In the genomic region with DNA sequence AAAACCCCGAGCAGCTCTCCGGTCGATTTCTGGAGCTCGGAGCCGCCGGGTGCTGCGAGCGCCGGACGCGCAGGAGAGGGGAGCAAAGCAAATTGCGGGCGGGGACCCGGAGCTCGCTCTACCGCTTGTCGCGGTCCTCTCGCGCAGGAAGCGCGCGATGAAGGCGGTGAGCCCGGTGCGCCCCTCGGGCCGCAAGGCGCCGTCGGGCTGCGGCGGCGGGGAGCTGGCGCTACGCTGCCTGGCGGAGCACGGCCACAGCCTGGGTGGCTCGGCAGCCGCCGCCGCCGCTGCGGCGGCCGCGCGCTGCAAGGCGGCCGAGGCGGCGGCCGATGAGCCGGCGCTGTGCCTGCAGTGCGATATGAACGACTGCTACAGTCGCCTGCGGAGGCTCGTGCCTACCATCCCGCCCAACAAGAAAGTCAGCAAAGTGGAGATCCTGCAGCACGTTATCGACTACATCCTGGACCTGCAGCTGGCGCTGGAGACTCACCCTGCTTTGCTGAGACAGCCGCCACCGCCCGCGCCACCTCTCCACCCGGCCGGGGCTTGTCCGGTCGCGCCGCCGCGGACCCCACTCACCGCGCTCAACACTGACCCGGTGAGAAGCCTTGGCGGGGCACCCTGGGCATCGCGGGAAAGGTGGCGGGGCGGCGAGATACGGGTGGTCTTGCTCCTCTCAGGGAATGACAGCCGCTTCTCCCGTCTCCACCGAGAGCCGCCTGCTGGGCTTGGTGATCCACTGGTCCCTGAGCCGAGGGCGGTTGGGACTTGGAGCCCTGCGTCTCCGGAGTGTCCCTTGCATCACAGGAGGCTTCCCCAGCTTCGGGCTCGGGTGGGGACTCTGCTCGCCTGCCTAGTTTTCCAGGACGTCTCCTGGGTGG, we compare ENCODE assay signal across 8 mouse cellular contexts. TPM values are rescaled to one million over a fixed set of nuclear protein-coding genes. Genes with fewer than 3 reads are reported as not detected.
DNase-seq lines count a peak whose midpoint lies in the region; ATAC-seq and TF ChIP-seq lines count a peak whose summit lies in the region.

No protein-coding gene starts in this region.

- peak; percentile 74 for DNase-seq in MN1 (ENCODE audit: low spot score)
- peak; percentile 23 for DNase-seq in cerebellum, adult 11 months
- peak; percentile 53 to 65 for DNase-seq in heart, postnatal 36 days
- peak; percentile 14 for DNase-seq in layer of hippocampus, adult 9-11 months
- peak; percentile 61 for DNase-seq in lung, adult 2 months
- peak; percentile 34 for DNase-seq in ovary, postnatal 14 days (ENCODE audit: low spot score)

- TF ChIP-seq CTCF in lung, adult 2 months (IDR thresholded peaks at IDR 0.05; ENCODE audit: insufficient read depth, low read length) = no peak

- H3K27me3 ChIP-seq in forebrain, embryonic 16.5 days (replicated peaks; ENCODE audit: control insufficient read depth, insufficient read depth, low read length) = no peaks in the 10 kb centered on the region

- peak; percentile 45 for ATAC-seq in forebrain, embryonic 16.5 days
- no peak for ATAC-seq in erythroid progenitor cell, adult 5-6 weeks (replicated peaks; ENCODE audit: low FRiP score, poor library complexity, severe bottlenecking)

- peak overlapping the region; percentile 92 for H3K4me2 ChIP-seq in forebrain, embryonic 16.5 days (ENCODE audit: low read length)

- H3K9ac ChIP-seq in forebrain, embryonic 16.5 days (replicated peaks; ENCODE audit: low read depth, low read length) = peak overlapping the region; percentile 96

- no peaks in the 10 kb centered on the region for H3K9me3 ChIP-seq in forebrain, embryonic 16.5 days (ENCODE audit: control insufficient read depth, low read length)

- H3K36me3 ChIP-seq in forebrain, embryonic 16.5 days (ENCODE audit: control insufficient read depth, insufficient read depth) = no peaks in the 10 kb centered on the region

- under 1% methylated on average over 98 of the region's 98 CpGs for WGBS in forebrain, embryonic 16.5 days
- under 1% methylated on average over 98 of the region's 98 CpGs for WGBS in lung, adult 2 months

- H3K4me1 ChIP-seq in forebrain, embryonic 16.5 days (replicated peaks; ENCODE audit: control insufficient read depth, insufficient read depth, low read length) = peaks cover 25% of the 10 kb centered on the region
- H3K4me1 ChIP-seq in lung, adult 2 months (ENCODE audit: control insufficient read depth, insufficient read depth, low read length) = peaks cover 7% of the 10 kb centered on the region

- no peak for TF ChIP-seq POLR2A in lung, adult 2 months (IDR thresholded peaks at IDR 0.05; ENCODE audit: borderline replicate concordance, extremely low read depth, low read depth, low read length)

- intact Hi-C loops in heart, postnatal 36 days (cut with DNase I) = loop anchor here (2.0 to 5.0 kb wide), 3 partner anchors 25 to 201 kb away; no protein-coding TSS in a partner anchor

- H3K27ac ChIP-seq in forebrain, embryonic 16.5 days (ENCODE audit: low read length) = peak overlapping the region; percentile 96

- peak overlapping the region; percentile 91 for H3K4me3 ChIP-seq in forebrain, embryonic 16.5 days (replicated peaks; ENCODE audit: low read length)
- peak overlapping the region; percentile 86 for H3K4me3 ChIP-seq in lung, adult 2 months (replicated peaks; ENCODE audit: extremely low read depth, low read depth, low read length)

RNA-seq across cellular contexts. Expression of gene Id4, which starts 0.6 kb away (rescaled TPM):
- polyA plus RNA-seq in forebrain, embryonic 16.5 days (2015; fragmentation: Nextera tagmentation; extraction: Ambion mirVana) = 72.7 and 77.9 TPM in 2 replicates
- 1 to 10 TPM in 1 of 2 experiments, under 1 TPM in 1; 0.98 to 1.6 TPM for total RNA-seq in heart, postnatal 36 days (2021)
- polyA plus RNA-seq in lung, adult 2 months (2012; rRNA removed) = 5.1 and 5.6 TPM in 2 replicates
- total RNA-seq in erythroid progenitor cell, adult 5-6 weeks (2015; ENCODE audit: low replicate concordance) = 0.72 and 1.7 TPM in 2 replicates
- total RNA-seq in erythroid progenitor cell, adult 5-6 weeks (2017; ENCODE audit: low replicate concordance) = not detected in 2 replicates

Comparison
In these comparisons a context has a peak if more than half of its experiments do, and no peak if none do; other contexts are left out.
1. DNase-seq: peak in every context shown above with its lines; median percentile 74 in MN1; 61 in lung, adult 2 months; 59 in heart, postnatal 36 days; 34 in ovary, postnatal 14 days; 23 in cerebellum, adult 11 months; 14 in layer of hippocampus, adult 9-11 months.